Mouse (Mus musculus): Measurements from ENCODE around the gene Gm49450.
A peak's percentile ranks its signal among the peaks of the same experiment; 100 is the strongest.

The Gm49450 gene

GRCm38 (mm10) chr15:98953401-98954356 is at the start of gene Gm49450, which contains the start of gene Tuba1a:
Gene Gm49450, minus strand, starts transcription at chr15:98953551.
Gene Tuba1a, minus strand, starts transcription at chr15:98953703.
- peak; percentile 91 for DNase-seq (ENCODE audit: extremely low read depth, insufficient read length, low spot score)

- no peak for DNase-seq (ENCODE audit: extremely low read depth, insufficient read length, low spot score)
These were observed 48.1 kb upstream of the Gm49450 start for GRCm38 (mm10) chr15:99001451-99001931.

GRCm38 (mm10) chr15:99000535-99001283 is 47.4 kb upstream of the Gm49450 start:
- no peak for DNase-seq (ENCODE audit: extremely low read depth, insufficient read length, low spot score)

GRCm38 (mm10) chr15:98998775-98999157 is 45.4 kb upstream of the Gm49450 start:
- no peak for DNase-seq (ENCODE audit: extremely low read depth, insufficient read length, low spot score)

- DNase-seq (ENCODE audit: extremely low read depth, insufficient read length, low spot score): no peak
These were observed 44.8 kb upstream of the Gm49450 start for GRCm38 (mm10) chr15:98997938-98998774.

GRCm38 (mm10) chr15:98996840-98997239 is 43.5 kb upstream of the Gm49450 start:
- no peak for DNase-seq (ENCODE audit: extremely low read depth, insufficient read length, low spot score)

GRCm38 (mm10) chr15:98994957-98995520 is 41.7 kb upstream of the Gm49450 start:
- DNase-seq (ENCODE audit: extremely low read depth, insufficient read length, low spot score): no peak

- DNase-seq (ENCODE audit: extremely low read depth, insufficient read length, low spot score): peak; percentile 58
These were observed 40.5 kb upstream of the Gm49450 start for GRCm38 (mm10) chr15:98993865-98994264.

- peak; percentile 99 for DNase-seq (ENCODE audit: extremely low read depth, insufficient read length, low spot score)
These were observed 39.9 kb upstream of the Gm49450 start for GRCm38 (mm10) chr15:98993093-98993793.

GRCm38 (mm10) chr15:98992086-98992912 is 38.9 kb upstream of the Gm49450 start:
- DNase-seq (ENCODE audit: extremely low read depth, insufficient read length, low spot score): peak; percentile 62

- DNase-seq (ENCODE audit: extremely low read depth, insufficient read length, low spot score): no peak
These were observed 38.2 kb upstream of the Gm49450 start for GRCm38 (mm10) chr15:98991540-98992050.

- no peak for DNase-seq (ENCODE audit: extremely low read depth, insufficient read length, low spot score)
These were observed 37.6 kb upstream of the Gm49450 start for GRCm38 (mm10) chr15:98990669-98991539.

- no peak for DNase-seq (ENCODE audit: extremely low read depth, insufficient read length, low spot score)
These were observed 36.5 kb upstream of the Gm49450 start for GRCm38 (mm10) chr15:98989701-98990430.

- no peak for DNase-seq (ENCODE audit: extremely low read depth, insufficient read length, low spot score)
These were observed 35.4 kb upstream of the Gm49450 start for GRCm38 (mm10) chr15:98988787-98989186.

- DNase-seq (ENCODE audit: extremely low read depth, insufficient read length, low spot score): no peak
These were observed 34.4 kb upstream of the Gm49450 start for GRCm38 (mm10) chr15:98987661-98988181.

- no peak for DNase-seq (ENCODE audit: extremely low read depth, insufficient read length, low spot score)
These were observed 33.8 kb upstream of the Gm49450 start for GRCm38 (mm10) chr15:98987077-98987630.
